Mouse (Mus musculus): ENCODE data around the gene Ssxa1. TPM values are rescaled to one million over a fixed set of nuclear protein-coding genes. Genes with fewer than 3 reads are reported as not detected.

The Ssxa1 gene
- not detected for polyA plus RNA-seq (2014; fragmentation: Illumina TruSeq; extraction: RNeasy Lipid Tissue Mini Kit (QIAGEN cat#74804); ENCODE audit: low read depth, low replicate concordance)

DNA sequence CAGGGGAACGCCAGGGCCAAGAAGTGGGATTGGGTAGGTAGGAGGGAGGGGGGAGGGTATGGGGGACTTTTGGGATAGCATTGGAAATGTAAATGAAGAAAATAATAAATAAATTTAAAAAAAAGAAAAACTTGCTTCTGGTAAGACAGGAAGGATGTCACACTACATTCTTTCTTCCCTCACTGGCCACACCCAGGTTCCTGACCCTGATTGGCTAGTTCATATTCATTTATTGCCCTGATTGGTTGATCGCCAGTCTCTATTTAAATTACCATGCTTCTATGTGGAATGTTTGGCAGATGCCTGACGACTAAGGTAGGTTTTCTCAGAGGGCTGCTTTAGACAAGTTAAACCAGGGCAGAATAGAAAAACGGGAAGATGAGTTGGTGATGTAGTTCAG is at the start of gene Ssxa1:
Gene Ssxa1 (plus strand): TSS at position 301 of the 400 bp plus-strand sequence.

DNA sequence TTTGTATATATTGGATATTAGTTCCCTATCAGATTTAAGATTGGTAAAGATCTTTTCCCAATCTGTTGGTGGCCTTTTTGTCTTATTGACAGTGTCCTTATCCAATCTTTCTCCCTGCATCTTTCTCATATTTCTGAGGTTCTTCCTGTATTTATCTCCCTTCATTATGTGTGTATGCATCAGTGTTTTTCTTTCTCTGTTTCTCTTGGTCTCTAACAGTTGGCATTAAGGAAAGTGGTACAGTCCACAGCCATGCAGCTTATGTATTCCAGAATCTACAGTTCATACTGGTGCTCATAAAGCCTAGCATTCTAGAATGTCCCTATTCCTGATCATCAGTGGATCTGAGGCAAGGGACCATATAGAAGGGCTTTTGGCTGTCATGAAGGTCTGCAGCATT is 47.5 kb upstream of the Ssxa1 start, which contains the start of gene Spaca5:
Gene Spaca5 (plus strand): TSS at position 301 of the 400 bp plus-strand sequence.

DNA sequence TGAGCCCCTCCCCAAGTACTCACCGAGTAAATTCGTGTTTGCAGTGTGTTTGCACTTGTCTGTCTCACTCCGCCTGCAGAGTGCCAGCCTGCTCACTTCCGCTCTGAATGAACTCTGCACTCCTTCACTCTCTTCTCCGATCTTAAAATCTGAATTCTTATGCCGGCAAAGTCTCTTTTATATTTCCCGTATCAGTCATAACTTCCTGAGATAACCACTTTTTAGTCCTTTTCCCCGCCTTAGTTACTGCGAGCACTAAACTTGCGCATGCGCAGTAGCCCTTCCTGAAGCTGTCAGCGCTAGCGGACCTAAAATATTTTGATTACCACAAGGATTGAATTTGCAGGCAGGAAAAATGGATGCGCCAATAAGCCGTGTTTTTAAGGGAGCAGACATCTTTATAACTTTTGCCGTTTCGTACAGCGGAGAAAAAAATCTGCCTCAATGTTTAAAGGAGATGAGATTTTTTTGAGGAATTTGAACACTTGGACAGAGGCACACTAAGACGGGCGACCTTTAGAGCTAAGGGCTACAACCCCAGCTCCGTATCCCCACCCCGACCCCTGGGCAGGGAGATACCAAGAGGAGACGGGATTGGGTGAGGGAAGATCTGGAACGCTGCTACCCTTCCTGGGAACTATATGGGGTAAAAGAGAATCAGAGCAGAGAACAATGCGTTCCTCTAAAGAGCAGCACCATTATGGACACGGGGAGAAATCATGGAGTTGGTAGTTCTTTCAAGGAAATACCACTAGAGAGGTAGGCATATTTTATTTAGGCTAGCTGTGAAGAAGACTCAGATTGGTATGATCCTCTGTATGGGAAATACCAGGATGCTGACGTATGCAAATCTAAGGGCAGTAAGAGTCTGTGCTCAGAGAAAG is 26.4 kb upstream of the Ssxa1 start, which contains the start of gene Zfp300:
Gene Zfp300 (minus strand): TSS at position 545 of the 884 bp plus-strand sequence.

Other genes starting within 250 kb of the Ssxa1 start
- gene Timp1, start 245.7 kb upstream of the Ssxa1 start, polyA plus RNA-seq (2014; fragmentation: Illumina TruSeq; extraction: RNeasy Lipid Tissue Mini Kit (QIAGEN cat#74804); ENCODE audit: low read depth, low replicate concordance): not detected
- 0.11 TPM for gene Syn1, start 194.8 kb upstream of the Ssxa1 start, polyA plus RNA-seq (2014; fragmentation: Illumina TruSeq; extraction: RNeasy Lipid Tissue Mini Kit (QIAGEN cat#74804); ENCODE audit: low read depth, low replicate concordance)
- 3.4 TPM for gene Cfp, start 184.3 kb upstream of the Ssxa1 start, polyA plus RNA-seq (2014; fragmentation: Illumina TruSeq; extraction: RNeasy Lipid Tissue Mini Kit (QIAGEN cat#74804); ENCODE audit: low read depth, low replicate concordance)
- 3.3 TPM for gene Elk1, start 165.2 kb upstream of the Ssxa1 start, polyA plus RNA-seq (2014; fragmentation: Illumina TruSeq; extraction: RNeasy Lipid Tissue Mini Kit (QIAGEN cat#74804); ENCODE audit: low read depth, low replicate concordance)
- gene Uxt, start 153.8 kb upstream of the Ssxa1 start, polyA plus RNA-seq (2014; fragmentation: Illumina TruSeq; extraction: RNeasy Lipid Tissue Mini Kit (QIAGEN cat#74804); ENCODE audit: low read depth, low replicate concordance): 28.8 TPM
- 12.0 TPM for gene Zfp182, start 53.5 kb upstream of the Ssxa1 start, polyA plus RNA-seq (2014; fragmentation: Illumina TruSeq; extraction: RNeasy Lipid Tissue Mini Kit (QIAGEN cat#74804); ENCODE audit: low read depth, low replicate concordance)
- not detected for gene Spaca5, start 47.4 kb upstream of the Ssxa1 start, polyA plus RNA-seq (2014; fragmentation: Illumina TruSeq; extraction: RNeasy Lipid Tissue Mini Kit (QIAGEN cat#74804); ENCODE audit: low read depth, low replicate concordance)
- gene Zfp300, start 26.3 kb upstream of the Ssxa1 start, polyA plus RNA-seq (2014; fragmentation: Illumina TruSeq; extraction: RNeasy Lipid Tissue Mini Kit (QIAGEN cat#74804); ENCODE audit: low read depth, low replicate concordance): 0.16 TPM
- gene Gm21876, start 59.8 kb downstream of the Ssxa1 start, polyA plus RNA-seq (2014; fragmentation: Illumina TruSeq; extraction: RNeasy Lipid Tissue Mini Kit (QIAGEN cat#74804); ENCODE audit: low read depth, low replicate concordance): not detected

All from liver, adult 10 weeks (tissue).